Mouse (Mus musculus) small intestine, adult 2 months (tissue): ENCODE data around the gene Ucn3.

Experiments
- CTCF ChIP-seq: fragments of 200-500 bp; IDR thresholded peaks from 2 replicates; pipeline ENCODE4 v1.5.1; 2012; ENCODE audit warnings: low read depth, mild to moderate bottlenecking, control low read depth, inconsistent platforms, low read length, moderate library complexity, mixed read lengths; ENCODE audit not compliant: insufficient replicate concordance, insufficient read length; ENCODE audit errors: extremely low read depth
- POLR2A ChIP-seq: fragments of 200-500 bp; IDR thresholded peaks from 2 replicates; pipeline ENCODE4 v1.6.1; 2012; ENCODE audit warnings: low read depth, mild to moderate bottlenecking, control low read depth, inconsistent platforms, low read length, moderate library complexity

DNA sequence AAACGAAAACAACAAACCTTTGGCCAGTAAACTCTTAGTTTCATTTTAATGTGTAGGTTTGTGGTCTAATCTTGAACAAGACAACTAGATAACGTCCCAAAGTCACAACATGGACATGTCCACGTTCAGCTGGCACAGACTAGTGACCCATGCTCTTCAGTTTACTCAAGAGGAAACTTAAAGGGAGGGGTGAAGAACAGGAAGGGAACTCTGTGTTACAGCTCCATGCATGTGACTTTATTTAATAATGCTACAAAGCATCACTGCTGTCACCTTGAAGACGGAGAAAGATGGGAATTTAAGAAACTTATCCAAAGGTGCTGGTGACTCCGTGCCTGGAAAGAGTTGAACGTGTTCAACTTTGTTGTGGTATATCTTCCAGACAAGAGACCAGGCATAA lies 49.1 kb downstream of the Ucn3 start:
- TF ChIP-seq POLR2A, result no peak
- no peak for TF ChIP-seq CTCF
